Mouse (Mus musculus): ENCODE data around the gene Cmtm1.
A peak's percentile ranks its signal among the peaks of the same experiment; 100 is the strongest.

DNA sequence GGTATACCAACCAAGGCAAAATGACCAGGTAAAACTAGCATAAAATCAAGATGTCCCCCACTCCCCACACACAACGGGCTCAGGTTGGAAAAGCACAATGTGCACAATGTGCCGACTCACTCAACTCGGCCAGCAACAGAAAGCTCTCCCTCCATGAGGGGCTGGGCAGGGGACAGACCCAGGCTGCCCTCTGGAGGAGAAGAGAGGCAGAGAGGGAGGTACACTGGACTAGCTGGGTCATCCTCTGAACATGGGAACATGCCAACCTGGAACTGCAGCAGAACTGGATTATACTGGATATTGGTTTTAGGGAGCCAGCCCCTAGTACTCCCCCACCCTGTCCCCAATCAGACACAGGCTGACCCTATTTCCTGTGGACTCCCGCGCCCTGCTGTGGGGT is 43.2 kb upstream of the Cmtm1 start:
- TF ChIP-seq BHLHE40 (IDR thresholded peaks at IDR 0.05; ENCODE audit: borderline replicate concordance, low read depth, low read length) (no peak), ZNF384 (IDR thresholded peaks at IDR 0.05; ENCODE audit: low read depth, low read length) (no peak), MAFK (IDR thresholded peaks at IDR 0.05; ENCODE audit: borderline replicate concordance, low read depth, low read length) (no peak), EP300 (IDR thresholded peaks at IDR 0.05; ENCODE audit: low read depth in 1 of 2, low read length in 2 of 2) (no peak), CTCF (IDR thresholded peaks at IDR 0.05 in 2 of 3, conservative IDR thresholded peaks at IDR 0.05 in 1 of 3; ENCODE audit: control insufficient read depth in 1 of 3, insufficient read depth in 1 of 3, low read depth in 2 of 3, low read length in 3 of 3, poor library complexity in 1 of 3, severe bottlenecking in 1 of 3) (peak in 2 of 3 experiments; percentile 25 to 32; a peak in 3 of 6 replicates), CHD1 (IDR thresholded peaks at IDR 0.05; ENCODE audit: low read depth, low read length) (no peak), SIN3A (IDR thresholded peaks at IDR 0.05; ENCODE audit: low read length) (no peak), POLR2A (IDR thresholded peaks at IDR 0.05; ENCODE audit: control insufficient read depth in 1 of 2, insufficient read depth in 1 of 2, low read depth in 1 of 2, low read length in 2 of 2, poor library complexity in 1 of 2) (no peak), TAL1 (IDR thresholded peaks at IDR 0.05; ENCODE audit: low read length) (no peak)

All from MEL (cell line).